Mouse (Mus musculus) C2C12 (cell line): ENCODE results near the gene Gimap4.

Experiments
- CTCF ChIP-seq: IDR thresholded peaks from one replicate; pipeline ENCODE4 v1.5.1; 2011; ENCODE audit not compliant: control insufficient read depth, insufficient read depth, insufficient read length
- MYOD1 ChIP-seq: IDR thresholded peaks from one replicate; pipeline ENCODE4 v1.6.1; 2011; ENCODE audit warnings: low read depth; ENCODE audit not compliant: control insufficient read depth, insufficient read length

GRCm38 (mm10) chr6:48679701-48680100, 4.6 kb upstream of the Gimap4 start:
- TF ChIP-seq CTCF = no peak
- no peak for TF ChIP-seq MYOD1
